Mouse (Mus musculus) c-Kit-positive CD71-negative TER-119-negative erythroid progenitor cells, embryonic 14.5 days (primary cell): ENCODE data around the gene Dbx1.

Experiments used
- DNase-seq: peaks from one replicate; pipeline ENCODE4 v3.0.0-alpha.2; 2013; ENCODE audit warnings: low read depth

Gene Dbx1

DNA sequence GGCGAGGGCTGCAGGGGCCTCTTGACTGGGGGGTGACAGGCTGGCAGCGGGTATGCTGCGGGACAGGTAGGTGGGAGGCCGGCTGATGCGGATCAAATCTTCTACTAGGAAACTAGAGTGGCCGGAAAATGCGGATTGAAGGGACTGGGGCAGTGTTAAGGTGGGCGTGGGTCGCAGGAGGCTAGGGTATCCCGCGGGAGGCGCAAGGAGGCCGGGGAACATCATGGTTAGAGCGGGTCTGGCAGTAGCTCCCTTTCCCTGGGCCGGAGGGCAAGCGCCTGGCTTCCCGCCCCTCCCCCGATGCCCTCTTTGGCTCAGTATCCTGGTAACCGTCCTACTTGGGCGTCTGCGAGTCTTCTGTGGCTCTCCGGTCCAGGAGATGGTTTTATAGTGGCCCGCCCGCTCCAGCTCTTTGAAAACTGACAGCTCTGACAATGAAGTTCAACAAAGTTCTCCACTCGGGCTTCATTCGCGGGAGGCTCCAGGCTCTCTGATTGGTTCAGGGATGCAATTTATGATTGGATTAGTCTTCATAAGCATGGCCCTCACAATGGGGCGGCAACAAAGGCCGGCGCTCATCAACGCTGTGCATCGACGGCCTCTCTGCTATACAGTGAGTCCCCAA is at the start of gene Dbx1:
Gene Dbx1 (minus strand): TSS at position 359 of the 625 bp plus-strand sequence.
- no peak for DNase-seq

DNA sequence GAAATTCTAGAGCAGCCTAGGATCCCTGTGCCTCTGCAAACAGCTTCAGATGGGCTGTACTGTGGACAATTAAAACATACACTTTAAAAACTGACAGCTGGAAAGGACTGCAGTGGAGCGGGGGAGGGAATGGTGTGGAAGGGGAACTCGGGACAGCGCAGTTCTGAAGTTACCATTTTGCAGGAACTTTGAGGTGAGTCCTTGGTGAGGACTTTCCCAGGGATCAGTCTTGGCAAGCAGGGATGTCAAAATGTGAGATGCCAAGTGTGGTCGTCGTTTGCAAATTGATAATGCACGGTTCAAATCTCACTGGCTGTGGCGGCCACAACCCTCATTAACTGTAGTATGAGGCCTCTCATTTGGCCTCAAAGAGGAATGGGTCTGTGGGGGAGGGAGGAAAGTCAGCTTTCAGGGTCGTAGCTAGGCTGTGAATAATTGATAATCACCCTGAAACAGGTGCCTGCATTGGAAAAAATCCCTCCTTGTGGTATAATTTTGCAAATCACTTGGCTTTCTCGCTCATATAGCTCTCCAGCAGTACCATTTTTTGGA is 42.3 kb upstream of the Dbx1 start:
- no peak for DNase-seq

DNA sequence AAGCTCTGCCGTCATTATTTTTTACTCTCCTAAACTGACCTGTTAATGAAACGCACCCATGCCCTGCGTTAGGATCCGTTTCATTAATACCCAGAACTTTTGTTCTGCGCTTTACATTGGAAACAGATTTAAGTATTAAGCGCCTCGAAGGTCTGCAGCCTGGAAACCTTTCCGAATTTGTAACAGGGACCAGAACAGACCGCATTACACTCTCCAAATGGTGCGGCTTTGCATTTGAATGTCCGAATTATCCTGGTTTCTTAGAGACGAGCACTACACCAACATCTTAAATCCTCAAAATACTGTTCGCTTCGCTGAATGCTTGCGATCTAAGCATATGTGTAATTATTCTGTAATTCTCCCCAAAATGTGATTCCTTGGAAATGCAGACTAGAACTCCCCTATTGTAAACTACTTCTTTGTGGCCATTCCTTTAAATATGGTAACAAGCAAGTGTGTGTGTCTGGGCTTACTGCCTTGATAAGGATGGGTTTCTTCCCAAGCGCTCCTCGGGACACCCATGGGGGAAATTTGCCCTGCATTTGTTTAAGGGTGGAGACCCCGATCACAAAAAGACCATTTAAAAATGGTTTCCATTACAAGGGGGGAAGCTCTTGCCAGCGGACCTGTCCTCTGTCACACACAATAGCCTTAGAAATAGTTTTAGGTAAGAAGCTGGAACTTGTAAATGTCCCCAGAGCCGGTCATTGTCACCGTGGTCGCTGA is 41.6 kb upstream of the Dbx1 start:
- DNase-seq = no peak

DNA sequence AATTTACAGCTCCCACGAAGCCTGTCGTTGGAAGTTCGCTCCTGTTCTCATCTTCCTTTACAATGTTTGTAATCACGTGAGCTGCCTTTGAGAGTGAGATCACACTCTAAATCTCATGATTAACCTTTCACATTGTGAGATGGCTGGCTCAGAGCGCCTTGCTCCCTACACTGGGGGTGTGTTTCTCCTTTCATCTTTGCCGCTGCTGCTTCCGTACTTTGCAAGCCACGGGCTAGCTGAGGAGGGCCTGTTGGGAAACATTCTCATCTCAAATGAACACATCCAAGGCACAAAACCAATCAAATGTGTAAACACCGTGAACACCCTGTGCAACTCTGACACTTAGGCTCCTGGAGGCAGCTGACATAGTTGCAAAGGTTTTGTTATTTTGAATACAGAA is 40.5 kb upstream of the Dbx1 start:
- no peak for DNase-seq

DNA sequence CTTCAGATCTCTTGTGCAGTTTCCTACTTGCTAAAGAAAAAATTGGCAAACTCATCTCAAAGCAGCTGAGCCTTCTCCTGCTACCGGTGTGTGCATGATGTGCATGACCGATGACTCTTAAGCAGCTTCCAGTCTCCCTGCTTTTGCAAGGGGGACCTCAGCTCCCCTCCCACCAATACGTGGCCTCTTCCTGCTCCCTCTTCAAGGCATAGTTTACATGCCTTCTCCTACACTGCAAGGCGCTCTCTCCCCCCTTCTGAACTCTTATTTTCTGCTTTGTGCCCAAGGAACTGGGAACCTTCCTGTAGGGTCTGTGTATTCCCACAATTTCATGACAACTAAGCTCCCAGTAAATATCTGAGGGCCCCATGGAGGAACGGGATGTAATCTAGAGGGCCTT is 40.0 kb upstream of the Dbx1 start:
- DNase-seq = no peak

DNA sequence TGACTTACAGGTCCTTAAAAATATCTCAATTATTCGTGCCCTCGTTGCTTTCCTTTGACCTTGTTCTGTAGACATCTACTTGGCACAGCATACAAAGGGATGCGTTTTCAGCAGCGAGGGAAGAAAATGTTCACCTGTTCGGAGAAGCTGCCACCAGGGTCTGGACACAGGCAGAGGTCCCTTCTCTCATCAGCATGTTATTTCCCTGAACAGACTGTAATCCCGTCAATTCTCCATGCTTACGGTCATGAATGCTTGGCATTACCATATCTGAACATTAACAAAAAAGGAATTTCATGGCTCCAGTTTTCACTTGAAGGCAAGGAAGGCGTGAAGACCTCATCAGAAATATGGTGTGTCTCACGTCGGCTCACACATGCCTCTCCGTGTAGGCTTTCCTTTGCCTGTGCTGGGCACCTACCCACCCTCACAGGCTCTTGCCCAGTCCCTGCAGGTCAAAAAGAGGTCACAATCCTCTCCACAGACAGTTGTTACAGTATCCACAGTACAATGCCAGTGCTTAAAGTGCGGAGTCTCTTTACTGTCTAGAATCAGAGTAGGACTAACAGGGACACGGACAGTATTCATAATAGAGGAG is 31.7 kb upstream of the Dbx1 start:
- DNase-seq = no peak

DNA sequence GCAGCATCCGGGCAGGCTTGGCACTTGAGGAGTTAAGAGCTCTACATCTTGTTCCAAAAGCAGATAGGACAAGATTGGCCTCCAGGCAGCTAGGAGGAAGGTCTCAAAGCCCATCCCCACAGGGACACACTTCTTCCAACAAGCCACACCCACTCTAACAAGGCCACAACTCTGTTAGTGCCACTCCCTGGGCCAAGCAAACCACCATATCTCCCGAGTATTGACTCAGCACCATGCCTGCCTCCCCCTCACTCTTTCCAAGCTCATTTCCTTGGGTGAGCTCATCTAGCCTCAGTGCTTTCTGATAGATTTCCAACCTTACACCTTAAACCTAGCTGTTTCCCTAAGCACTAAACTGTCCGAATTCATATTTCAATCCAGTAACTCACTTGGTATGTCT is 26.9 kb upstream of the Dbx1 start:
- DNase-seq = no peak

DNA sequence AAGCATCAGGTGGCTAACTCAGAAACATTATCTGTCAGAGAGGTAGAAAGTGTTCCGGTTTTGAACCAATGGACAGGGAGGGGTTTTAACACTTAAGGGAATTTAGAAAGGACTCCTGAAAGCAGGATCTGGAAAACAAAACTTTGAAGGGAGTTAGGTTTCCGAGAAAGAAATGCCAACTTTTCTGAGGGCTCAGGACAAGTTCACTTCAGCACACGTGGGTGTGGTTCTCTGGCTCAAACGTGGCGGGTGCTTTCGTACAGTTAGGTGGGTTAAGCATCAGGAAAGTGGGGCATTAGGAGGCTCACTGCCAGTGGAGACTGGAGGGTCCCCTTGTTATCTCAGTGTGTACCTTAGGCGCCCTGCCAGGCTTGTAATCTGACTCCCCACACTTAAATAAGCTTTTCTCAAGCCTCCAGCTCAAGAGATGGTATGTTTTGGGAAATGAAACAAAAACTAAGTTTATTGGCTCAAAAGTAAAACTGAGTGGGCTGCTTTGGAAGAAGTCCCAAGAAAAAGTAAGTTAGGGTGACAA is 25.9 kb upstream of the Dbx1 start:
- no peak for DNase-seq

DNA sequence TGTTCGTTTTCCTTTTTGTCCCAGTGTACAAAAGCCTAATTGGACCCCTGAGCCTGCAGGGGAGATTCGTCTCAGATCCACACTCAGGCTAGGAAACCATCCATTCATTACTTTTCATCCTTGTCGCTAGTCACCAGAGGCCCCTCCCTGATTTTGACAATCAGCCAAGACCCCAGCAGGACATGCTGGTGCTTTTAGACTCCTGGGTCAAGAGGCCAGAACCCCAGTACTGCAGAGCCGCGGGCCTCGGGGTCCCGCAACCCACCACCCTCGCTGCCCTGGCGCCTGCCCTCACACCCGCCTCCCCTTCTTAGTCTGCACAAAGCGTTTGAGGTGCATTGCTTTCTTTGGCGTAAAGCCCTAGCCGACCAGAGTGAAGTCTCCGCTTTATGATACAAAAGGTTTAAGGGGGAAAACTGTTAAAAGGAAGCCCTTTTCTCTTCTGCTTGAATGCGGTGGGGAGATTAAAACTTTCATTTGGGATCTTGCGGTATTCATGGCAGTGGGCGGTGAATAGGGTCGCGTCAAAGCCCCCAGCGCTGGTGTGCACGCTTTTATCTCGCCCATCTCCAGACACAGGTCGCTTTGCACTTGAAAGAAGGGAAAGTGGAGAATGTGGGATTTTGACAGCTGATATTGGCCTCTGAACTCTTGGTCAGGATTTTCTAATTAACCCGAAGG is 25.3 kb upstream of the Dbx1 start:
- DNase-seq = no peak

DNA sequence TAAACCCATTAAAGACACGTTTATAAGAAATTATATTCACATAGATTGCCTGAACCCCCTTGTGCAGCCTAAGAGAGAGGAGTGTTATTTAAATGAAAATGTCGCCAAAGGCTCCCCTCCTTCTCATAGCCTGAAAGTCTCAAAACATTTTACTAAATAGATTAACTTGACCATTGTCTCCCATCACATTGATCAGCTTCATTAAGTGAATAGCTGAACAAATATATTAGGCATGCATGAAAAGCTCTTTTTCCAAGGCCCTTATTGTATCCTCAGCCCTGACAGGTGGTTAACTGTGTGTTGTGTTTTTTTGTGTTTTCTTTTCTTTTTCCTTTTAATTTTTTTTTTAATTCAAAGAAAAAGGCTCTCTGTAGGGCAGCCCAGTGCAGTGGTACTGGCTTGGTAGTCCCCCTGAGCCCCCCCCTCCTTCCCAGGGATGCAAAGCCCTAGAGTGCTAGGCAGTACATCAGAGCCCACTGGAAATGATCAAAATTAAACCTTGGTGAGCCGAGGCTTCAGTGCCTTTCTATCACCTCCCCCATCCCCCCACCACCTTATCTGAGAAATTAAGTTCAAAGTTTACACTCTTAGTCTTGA is 4.2 kb upstream of the Dbx1 start:
- DNase-seq = no peak

DNA sequence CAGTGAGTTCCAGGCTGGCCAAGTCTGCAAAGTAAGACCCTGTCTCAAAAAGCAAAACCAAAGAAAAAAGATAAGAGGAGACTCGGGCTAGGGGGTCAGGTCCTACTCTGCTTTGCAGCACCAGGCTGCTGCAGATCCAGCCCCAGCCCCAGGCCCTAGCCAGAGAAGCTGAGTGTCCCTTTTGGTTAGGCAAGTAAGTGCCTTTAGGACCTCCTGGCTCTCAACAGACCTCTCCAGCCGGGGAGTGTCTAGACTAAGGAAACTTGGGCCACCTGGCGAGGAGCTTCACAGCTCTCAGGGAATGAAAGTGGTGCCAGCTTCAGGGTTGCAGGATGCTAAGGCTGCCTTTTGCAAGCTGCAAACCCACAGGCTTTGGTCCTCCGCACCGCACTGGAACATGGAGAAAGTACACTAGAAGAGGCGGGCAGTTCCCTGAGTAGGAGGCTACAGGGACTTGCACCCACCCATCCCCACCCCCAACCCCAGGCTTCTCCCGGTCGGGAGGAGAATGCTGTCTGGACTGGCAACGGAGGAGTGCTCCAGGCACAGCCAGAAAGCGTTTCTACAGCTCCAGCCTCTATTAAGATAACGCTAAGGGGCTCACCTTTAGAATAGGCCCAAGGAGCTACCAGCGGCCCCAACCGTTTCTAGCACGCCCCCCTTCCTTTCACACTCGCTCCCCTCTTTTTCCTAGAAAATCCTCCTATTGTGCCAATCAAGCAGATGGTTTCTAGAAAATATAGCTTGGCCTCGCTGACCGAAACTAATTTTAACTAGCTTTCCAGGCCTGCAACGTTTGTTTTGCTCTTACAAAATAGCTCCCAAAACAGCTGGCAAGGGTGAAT is 3.4 kb upstream of the Dbx1 start:
- DNase-seq = no peak

DNA sequence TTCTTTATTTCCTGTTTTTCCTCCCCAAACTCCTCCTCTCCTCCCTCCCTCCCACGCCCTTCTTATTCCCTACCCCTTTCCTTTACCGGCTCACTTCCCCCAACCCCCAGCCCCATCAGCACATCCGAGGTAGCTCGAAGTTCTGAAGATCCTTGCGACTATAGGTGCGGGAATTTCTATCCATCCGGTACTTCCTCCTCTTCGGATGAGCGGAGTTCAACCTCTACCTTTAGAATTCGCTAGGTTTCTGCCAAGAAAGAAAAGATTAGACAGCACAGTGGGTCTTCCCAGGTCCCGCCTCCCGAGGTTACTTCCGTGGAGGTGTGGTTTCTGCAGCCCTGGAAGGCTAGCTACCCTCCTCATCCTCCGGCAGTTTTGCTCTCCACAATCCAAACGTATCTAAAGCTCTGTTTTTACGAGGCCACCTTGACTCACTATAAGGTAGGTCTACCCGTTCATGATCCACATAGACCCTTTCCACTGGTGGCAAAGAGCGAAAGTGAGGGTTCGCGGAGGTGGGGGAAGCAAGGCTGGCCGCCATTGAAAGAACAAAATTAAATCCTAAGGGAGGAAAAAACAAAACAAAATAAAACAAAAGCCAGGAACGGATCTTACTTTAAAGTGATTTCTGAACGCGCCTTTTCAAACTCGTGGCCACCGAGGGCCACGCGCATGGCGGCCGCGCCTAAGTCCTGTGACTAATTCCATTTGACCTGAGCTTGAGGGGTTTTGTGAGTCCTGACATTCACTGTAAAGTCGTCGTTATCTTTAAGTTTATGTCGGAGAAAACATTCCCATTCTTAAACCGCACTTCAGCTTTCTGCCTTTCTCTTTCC is 2.5 kb upstream of the Dbx1 start:
- DNase-seq = no peak

DNA sequence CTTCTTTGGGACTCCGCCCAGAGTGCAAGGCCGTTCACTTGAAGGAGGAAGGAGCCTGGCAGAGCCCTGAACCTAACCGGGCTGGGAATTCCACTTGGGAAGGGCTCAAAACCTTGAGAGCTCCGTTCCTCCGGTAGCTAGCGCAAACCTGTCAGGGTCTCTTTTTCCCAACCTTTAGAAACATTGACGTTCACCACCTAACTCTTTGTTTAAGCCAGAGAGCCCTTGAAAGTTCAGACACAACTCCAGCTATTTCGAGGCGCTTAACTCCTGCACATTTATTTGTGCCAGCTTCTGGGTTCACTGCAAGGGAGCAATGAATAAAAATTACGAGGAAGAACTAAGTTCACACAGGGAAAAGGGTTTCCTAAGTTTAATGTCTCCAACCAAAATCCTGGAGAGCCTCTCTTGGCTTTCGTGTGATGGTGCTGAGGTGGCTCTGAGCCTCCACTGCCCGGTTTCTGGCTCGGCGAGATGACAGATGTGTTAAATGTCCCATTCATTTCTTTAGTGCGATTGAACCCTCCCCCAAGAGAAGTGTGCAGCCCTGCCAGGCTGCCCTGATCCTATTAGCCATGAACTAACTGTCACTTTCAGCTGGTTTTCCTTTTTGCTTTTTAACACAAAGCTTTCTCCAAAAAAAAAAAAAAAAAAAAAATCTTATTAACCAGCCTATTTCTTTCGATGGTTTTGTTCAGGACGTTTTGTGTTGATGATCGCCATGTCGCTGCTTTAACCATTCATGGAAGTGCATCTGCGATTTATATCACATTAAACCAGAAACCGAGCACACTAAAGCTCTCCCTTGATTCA is 1.4 kb upstream of the Dbx1 start:
- no peak for DNase-seq

DNA sequence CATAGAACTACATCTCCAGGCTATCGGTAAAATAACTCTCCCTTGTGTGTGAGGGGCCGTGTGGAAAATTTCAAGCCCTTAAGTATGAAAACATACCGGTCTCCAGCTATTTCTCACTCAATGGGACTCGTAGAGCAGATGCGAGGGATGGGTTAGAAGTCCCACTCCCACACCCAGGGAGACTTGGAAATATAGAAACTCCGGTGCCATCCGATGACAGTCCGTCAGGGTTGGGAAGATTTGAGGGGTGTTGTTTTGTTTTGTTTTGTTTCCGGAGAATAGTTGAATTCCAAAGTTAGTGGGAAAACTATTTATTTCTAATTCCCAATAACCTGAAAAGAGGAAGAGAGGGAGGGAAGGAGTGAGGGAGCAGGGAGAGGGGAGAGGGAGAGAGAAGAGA is 632 bp upstream of the Dbx1 start:
- no peak for DNase-seq

DNA sequence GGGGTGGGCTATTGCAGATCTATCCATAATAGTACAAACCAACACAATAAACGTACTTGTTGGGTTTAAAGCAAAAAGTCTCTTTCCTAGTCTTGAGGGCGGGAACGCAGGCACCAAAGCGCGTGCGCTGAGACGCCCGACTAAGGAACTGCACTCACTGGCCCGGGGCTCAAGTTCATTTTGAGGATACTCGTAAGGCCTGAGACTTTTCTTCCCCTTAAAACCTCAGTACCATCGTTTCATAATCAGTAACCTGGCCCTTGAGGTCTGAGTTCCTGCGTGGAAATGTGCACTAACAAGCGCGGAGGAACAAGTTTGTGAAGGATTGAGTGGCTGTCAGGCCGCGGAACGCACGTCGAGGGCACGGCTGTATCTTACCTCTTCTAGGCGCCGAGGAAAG is 678 bp downstream of the Dbx1 start:
- no peak for DNase-seq

DNA sequence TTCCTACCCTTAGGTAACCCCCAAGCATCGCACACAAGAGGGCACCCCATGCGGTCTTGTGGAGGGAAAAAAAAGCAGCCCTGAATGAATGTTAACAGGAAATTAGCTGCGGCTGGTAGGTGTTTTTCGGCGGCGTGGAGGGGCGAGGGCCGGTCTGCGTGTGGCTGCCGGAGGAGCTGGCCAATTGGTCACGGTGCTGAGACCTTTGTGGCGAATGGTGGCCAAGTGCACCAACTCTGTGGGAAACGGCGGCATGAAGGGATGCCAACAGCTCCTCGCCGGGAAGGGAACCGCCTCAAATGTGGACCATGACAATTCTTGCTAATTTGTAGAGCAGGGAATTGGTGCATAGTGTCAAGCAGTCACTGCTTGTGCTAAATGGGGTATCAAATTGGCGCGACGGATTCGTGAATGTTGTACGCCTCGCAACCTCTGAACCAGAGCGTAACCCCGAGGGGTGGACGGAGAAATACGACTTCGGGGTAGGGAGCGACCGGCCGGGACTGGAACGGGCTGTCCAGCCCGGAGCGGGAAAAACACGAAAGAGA is 1.5 kb downstream of the Dbx1 start:
- DNase-seq = no peak

DNA sequence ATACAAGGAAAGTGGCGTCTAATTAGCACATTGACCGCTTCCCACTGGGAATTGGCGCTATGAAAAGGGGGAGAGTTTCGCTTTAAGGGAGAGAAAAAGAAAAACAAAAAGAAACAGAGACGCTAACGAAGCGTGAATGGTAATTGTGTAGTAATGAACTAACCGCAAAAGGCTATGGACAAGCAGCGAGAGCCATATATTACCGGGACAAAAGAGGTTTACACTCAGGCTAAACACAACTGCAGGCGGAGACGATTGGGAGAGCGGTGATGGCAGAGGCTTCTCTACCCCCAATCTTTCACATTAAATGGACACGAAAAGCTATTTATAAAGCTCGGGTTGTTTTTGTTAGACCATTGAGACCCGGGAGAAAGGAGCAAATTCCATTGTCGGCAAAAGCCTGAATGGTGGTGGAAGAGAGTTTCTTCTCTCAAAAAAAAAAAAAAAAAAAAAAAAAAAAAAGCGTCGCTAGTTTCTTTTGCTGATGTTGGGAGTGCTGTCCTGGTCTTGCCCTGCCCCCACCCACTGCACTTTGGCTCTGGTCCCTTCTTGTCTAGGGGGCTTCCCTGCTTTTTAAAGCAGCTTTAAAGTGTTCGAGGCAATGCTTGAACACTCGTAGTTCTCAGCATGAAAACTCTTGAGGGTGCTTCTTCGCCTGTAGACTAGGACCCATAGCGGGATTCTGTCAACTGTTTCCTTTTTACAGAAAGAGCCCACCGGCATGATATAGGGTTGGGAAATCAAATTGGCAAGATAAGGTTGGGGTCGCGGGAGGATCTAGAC is 2.2 kb downstream of the Dbx1 start:
- no peak for DNase-seq

DNA sequence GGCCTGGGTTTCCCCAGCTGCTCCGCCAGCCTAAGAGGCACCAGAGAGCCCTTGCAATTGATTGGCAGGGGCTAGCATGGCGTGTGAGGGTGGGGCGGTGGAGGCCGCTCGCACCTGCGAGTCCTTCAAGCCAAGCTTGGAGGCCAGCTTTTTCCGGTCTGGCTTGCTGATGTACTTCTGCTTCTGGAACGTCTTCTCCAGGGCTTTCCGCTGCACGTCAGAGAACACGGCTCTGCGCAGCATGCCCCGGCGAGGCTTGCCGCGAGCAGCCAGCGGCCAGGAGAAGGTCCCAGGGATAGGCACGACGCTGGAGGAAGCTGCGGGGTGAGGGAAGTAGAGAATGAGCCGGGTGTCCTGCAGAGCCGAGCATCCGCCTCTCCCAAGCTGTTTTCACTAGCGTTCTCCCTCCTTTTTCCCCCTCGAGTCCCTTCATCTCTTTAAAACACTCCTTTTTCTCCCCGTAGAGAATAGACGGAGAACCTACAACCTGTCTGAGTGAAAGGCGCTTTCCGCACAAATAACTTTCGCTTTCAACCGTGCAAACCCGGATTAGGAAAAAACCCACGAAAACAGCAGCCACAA is 3.2 kb downstream of the Dbx1 start:
- DNase-seq = peak; percentile 55
